In the genomic region with DNA sequence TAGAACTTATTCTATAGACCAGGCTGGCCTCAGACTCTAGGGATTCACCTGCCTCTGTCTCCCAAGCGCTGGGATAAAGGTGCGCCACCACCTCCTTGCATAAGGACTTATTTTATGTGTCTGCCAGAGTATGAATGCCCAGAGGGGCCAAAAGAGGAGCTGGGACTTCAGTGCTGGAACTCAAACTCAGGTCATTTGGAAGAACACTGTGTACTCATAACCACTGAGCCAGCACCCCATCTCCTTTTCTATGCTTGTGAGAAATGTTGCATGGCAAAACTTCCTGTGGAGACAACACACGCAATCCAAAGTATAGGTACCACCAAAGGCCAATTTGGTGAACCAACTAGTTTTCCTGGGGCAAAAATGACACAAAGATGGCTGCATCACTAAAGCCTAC, we compare ENCODE assay signal across 14 mouse cellular contexts.
"Had no signal": no experiment of that assay in that cellular context is flagged by ENCODE, and none has a peak within 500 bp of the region (broad histone marks: within the 10 kb centered on the region; RNA-seq: fewer than 3 reads in every experiment).

No protein-coding gene starts in this region.

- DNase-seq: cerebellum, adult 8-10 months; cerebellum, adult 9-10 months; cerebellum, adult 9-11 months; cerebellum, postnatal 10 days; cerebellum, postnatal 14 days; cerebellum, postnatal 25 days; embryo, embryonic 11 days; forebrain, postnatal 0 days; gastrocnemius, postnatal 10 days; gastrocnemius, postnatal 14 days; gastrocnemius, postnatal 25 days; gastrocnemius, postnatal 36 days; heart, adult 18-20 months; heart, adult 2 months had no signal
